10 mouse cellular contexts compared by ENCODE assay signal in the genomic region with DNA sequence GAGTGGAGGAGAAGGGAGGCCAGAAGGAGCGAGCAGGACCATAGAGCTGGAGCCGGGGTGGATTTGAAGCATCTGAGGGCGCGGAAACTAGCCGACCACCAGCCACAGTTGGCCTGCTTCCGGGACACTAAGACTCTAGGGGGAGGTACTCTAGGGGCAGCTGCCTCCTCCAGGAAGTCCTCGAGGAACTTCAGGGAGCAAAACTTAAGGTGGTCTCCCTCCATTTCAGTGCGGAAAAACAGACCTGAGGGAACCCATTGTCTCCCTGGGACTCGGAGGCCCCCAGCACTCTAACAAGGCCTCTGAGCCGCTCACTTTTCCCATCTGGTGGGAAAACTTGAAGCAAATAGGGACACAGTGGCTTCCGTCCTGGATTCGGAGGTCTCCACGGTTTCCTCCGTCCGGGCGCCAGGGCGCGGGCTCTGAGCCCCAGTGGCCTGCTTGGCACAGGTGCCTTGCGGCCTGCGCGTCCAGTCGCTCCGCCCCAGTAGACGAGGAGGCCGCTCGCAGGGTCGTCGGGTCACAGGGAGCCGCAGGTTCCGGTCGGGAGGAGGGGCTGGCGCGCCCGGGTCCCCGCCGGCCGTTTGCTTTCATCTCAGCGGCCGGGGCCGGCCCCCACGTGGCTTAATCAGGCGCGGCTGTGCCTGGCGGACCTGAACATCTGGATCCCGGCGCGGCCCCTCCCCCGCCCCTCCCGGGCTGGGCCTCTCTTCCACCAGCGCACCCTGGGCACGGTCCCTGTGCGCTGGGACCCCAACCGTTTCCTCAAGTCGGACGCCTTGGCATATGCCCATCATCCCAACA. TPM values are rescaled to one million over a fixed set of nuclear protein-coding genes. Genes with fewer than 3 reads are reported as not detected.
DNase-seq lines count a peak whose midpoint lies in the region; ATAC-seq and TF ChIP-seq lines count a peak whose summit lies in the region.
"Had no signal": no experiment of that assay in that cellular context is flagged by ENCODE, and none has a peak within 500 bp of the region (broad histone marks: within the 10 kb centered on the region; RNA-seq: fewer than 3 reads in every experiment).

No protein-coding gene starts in this region.

- H3K4me3 ChIP-seq in heart, adult 2 months, result peak overlapping the region; percentile 47
- peak overlapping the region; percentile 39 for H3K4me3 ChIP-seq in liver, postnatal 0 days (ENCODE audit: low read depth, low read length)
- H3K4me3 ChIP-seq in neural tube, embryonic 14.5 days (ENCODE audit: low read depth, low read length), result peak overlapping the region; percentile 9; the same call in 1 of the 2 replicates

- 6% methylated on average over 55 of the region's 55 CpGs for WGBS in heart, adult 2 months
- 2% methylated on average over 47 of the region's 55 CpGs for WGBS in liver, postnatal 0 days (ENCODE audit: insufficient replicate concordance)
- 2% methylated on average over 55 of the region's 55 CpGs for WGBS in neural tube, embryonic 14.5 days

- peak overlapping the region; percentile 23; the same call in 1 of the 2 replicates for H3K9ac ChIP-seq in heart, adult 2 months (ENCODE audit: low read depth, low read length)
- no peak overlapping the region for H3K9ac ChIP-seq in liver, postnatal 0 days (replicated peaks)
- no peak overlapping the region for H3K9ac ChIP-seq in neural tube, embryonic 14.5 days (replicated peaks; ENCODE audit: low read depth, low read length)

- peak overlapping the region; percentile 67 for H3K4me2 ChIP-seq in liver, postnatal 0 days (ENCODE audit: low read depth, low read length)
- peak overlapping the region; percentile 75 for H3K4me2 ChIP-seq in neural tube, embryonic 14.5 days (ENCODE audit: low read depth, low read length)

- H3K27ac ChIP-seq in heart, adult 2 months, result no peak overlapping the region
- no peak overlapping the region for H3K27ac ChIP-seq in liver, postnatal 0 days (ENCODE audit: low read depth)
- no peak overlapping the region for H3K27ac ChIP-seq in neural tube, embryonic 14.5 days (ENCODE audit: low read depth, low read length)

- no peak for TF ChIP-seq EP300 in heart, adult 2 months (IDR thresholded peaks at IDR 0.05; ENCODE audit: insufficient read depth, low read depth, low read length)
- TF ChIP-seq EP300 in liver, postnatal 0 days (IDR thresholded peaks at IDR 0.05; ENCODE audit: low read depth), result no peak

- ATAC-seq in liver, postnatal 0 days, result peak; percentile 39
- no peak for ATAC-seq in neural tube, embryonic 14.5 days (ENCODE audit: low read depth)
- ATAC-seq: Patski had no signal

- peaks cover 6% of the 10 kb centered on the region for H3K4me1 ChIP-seq in heart, adult 2 months (ENCODE audit: control insufficient read depth, insufficient read depth, low read length)
- H3K4me1 ChIP-seq in liver, postnatal 0 days (ENCODE audit: insufficient read depth), result peaks cover 23% of the 10 kb centered on the region
- H3K4me1 ChIP-seq in neural tube, embryonic 14.5 days (ENCODE audit: control insufficient read depth, insufficient read depth, low read length), result peaks cover 29% of the 10 kb centered on the region

- H3K79me2 ChIP-seq in heart, adult 2 months (replicated peaks; ENCODE audit: control insufficient read depth, insufficient read depth, low read length), result no peaks in the 10 kb centered on the region

- no peaks in the 10 kb centered on the region for H3K36me3 ChIP-seq in heart, adult 2 months (ENCODE audit: control insufficient read depth, insufficient read depth, low read length)
- no peaks in the 10 kb centered on the region for H3K36me3 ChIP-seq in liver, postnatal 0 days (replicated peaks; ENCODE audit: insufficient read depth, low read length)
- peaks cover 5% of the 10 kb centered on the region; the same call in 1 of the 2 replicates for H3K36me3 ChIP-seq in neural tube, embryonic 14.5 days (ENCODE audit: control insufficient read depth, insufficient read depth, low read length)

- TF ChIP-seq CTCF in heart, adult 2 months (IDR thresholded peaks at IDR 0.05), result no peak
- no peak for TF ChIP-seq CTCF in liver, postnatal 0 days (IDR thresholded peaks at IDR 0.05; ENCODE audit: low read depth)

- DNase-seq in heart, adult 2 months, result no peak
- DNase-seq in heart, postnatal 10 days, result no peak
- peak; percentile 76 for DNase-seq in embryo, embryonic 10.5 days (ENCODE audit: low spot score)
- DNase-seq in induced T-regulatory cell, adult 2 months (ENCODE audit: low read depth), result peak; percentile 47
- no peak for DNase-seq in liver, postnatal 0 days
- no peak for DNase-seq in gastrocnemius, postnatal 14 days
- no peak for DNase-seq in frontal cortex, postnatal 14 days (ENCODE audit: low spot score in 2 of 2)

- peaks cover 25% of the 10 kb centered on the region for H3K27me3 ChIP-seq in heart, adult 2 months (ENCODE audit: control insufficient read depth, insufficient read depth, low read length)
- H3K27me3 ChIP-seq in liver, postnatal 0 days (ENCODE audit: insufficient read depth, low read length), result peaks cover 96% of the 10 kb centered on the region
- peaks cover 63% of the 10 kb centered on the region for H3K27me3 ChIP-seq in neural tube, embryonic 14.5 days (ENCODE audit: control insufficient read depth, insufficient read depth, low read length)
- H3K27me3 ChIP-seq: Patski had no signal

- no peak for TF ChIP-seq POLR2A in heart, adult 2 months (IDR thresholded peaks at IDR 0.05; ENCODE audit: insufficient read depth, low read depth, low read length)

- no peaks in the 10 kb centered on the region for H3K9me3 ChIP-seq in liver, postnatal 0 days (ENCODE audit: low read length)
- H3K9me3 ChIP-seq in neural tube, embryonic 14.5 days (ENCODE audit: control insufficient read depth, low read length), result no peaks in the 10 kb centered on the region

- intact Hi-C loops in heart, adult 2 months (cut with DNase I), result no loop called here
- intact Hi-C loops in heart, postnatal 10 days (cut with DNase I), result no loop called here
- intact Hi-C loops in gastrocnemius, postnatal 14 days (cut with DNase I; ENCODE audit: low total_unique reads), result no loop called here

RNA-seq across cellular contexts. Expression of a gene that starts 1.0 kb away (rescaled TPM):
- not detected for total RNA-seq in heart, adult 2 months (2021)
- 0.21 and 0.53 TPM in 2 replicates for polyA plus RNA-seq in heart, adult 2 months (2012; rRNA removed)
- total RNA-seq in heart, postnatal 10 days (2021), result not detected
- not detected in 2 replicates for polyA plus RNA-seq in liver, postnatal 0 days (2015; fragmentation: Nextera tagmentation; extraction: Ambion mirVana)
- 144 and 200 TPM in 2 replicates for polyA plus RNA-seq in neural tube, embryonic 14.5 days (2014; fragmentation: Nextera tagmentation; extraction: Ambion mirVana)
- not detected for total RNA-seq in gastrocnemius, postnatal 14 days (2021)

RNA-seq across cellular contexts. Expression of a gene that starts 4.8 kb away (rescaled TPM):
- total RNA-seq in heart, adult 2 months (2021), result under 1 TPM; 0.68 to 0.89 TPM
- 0.38 and 2.3 TPM in 2 replicates for polyA plus RNA-seq in heart, adult 2 months (2012; rRNA removed)
- under 1 TPM; 0.38 to 0.72 TPM for total RNA-seq in heart, postnatal 10 days (2021)
- 0.07 and 0.38 TPM in 2 replicates for polyA plus RNA-seq in liver, postnatal 0 days (2015; fragmentation: Nextera tagmentation; extraction: Ambion mirVana)
- 5.3 and 10.0 TPM in 2 replicates for polyA plus RNA-seq in neural tube, embryonic 14.5 days (2014; fragmentation: Nextera tagmentation; extraction: Ambion mirVana)
- 1 to 10 TPM; 1.5 to 1.9 TPM for total RNA-seq in gastrocnemius, postnatal 14 days (2021)
- total RNA-seq: hematopoietic stem cell, adult 5-6 weeks had no signal

RNA-seq across cellular contexts. Expression of a gene that starts 11.4 kb away (rescaled TPM):
- 1 to 10 TPM; 8.1 to 8.6 TPM for total RNA-seq in heart, adult 2 months (2021)
- polyA plus RNA-seq in heart, adult 2 months (2012; rRNA removed), result 18.8 and 21.2 TPM in 2 replicates
- total RNA-seq in heart, postnatal 10 days (2021), result 1 to 10 TPM; 8.4 to 8.9 TPM
- 4.2 and 5.4 TPM in 2 replicates for polyA plus RNA-seq in liver, postnatal 0 days (2015; fragmentation: Nextera tagmentation; extraction: Ambion mirVana)
- polyA plus RNA-seq in neural tube, embryonic 14.5 days (2014; fragmentation: Nextera tagmentation; extraction: Ambion mirVana), result 29.4 and 30.1 TPM in 2 replicates
- 1 to 10 TPM; 5.4 TPM for total RNA-seq in gastrocnemius, postnatal 14 days (2021)

RNA-seq across cellular contexts. Expression of a gene that starts 18.4 kb away (rescaled TPM):
- total RNA-seq in heart, adult 2 months (2021), result 100 to 1,000 TPM; 111 to 118 TPM
- polyA plus RNA-seq in heart, adult 2 months (2012; rRNA removed), result 129 and 145 TPM in 2 replicates
- 100 to 1,000 TPM; 108 to 114 TPM for total RNA-seq in heart, postnatal 10 days (2021)
- 49.3 and 52.3 TPM in 2 replicates for polyA plus RNA-seq in liver, postnatal 0 days (2015; fragmentation: Nextera tagmentation; extraction: Ambion mirVana)
- 152 and 172 TPM in 2 replicates for polyA plus RNA-seq in neural tube, embryonic 14.5 days (2014; fragmentation: Nextera tagmentation; extraction: Ambion mirVana)
- total RNA-seq in gastrocnemius, postnatal 14 days (2021), result 100 to 1,000 TPM; 118 to 122 TPM

RNA-seq across cellular contexts. Expression of a gene that starts 22.4 kb away (rescaled TPM):
- total RNA-seq in heart, adult 2 months (2021), result 1,000 to 10,000 TPM; 1,480 to 1,595 TPM
- 439 and 626 TPM in 2 replicates for polyA plus RNA-seq in heart, adult 2 months (2012; rRNA removed)
- 1,000 to 10,000 TPM; 1,604 to 1,683 TPM for total RNA-seq in heart, postnatal 10 days (2021)
- polyA plus RNA-seq in liver, postnatal 0 days (2015; fragmentation: Nextera tagmentation; extraction: Ambion mirVana), result 627 and 684 TPM in 2 replicates
- polyA plus RNA-seq in neural tube, embryonic 14.5 days (2014; fragmentation: Nextera tagmentation; extraction: Ambion mirVana), result 734 and 750 TPM in 2 replicates
- total RNA-seq in gastrocnemius, postnatal 14 days (2021), result 1,000 to 10,000 TPM; 1,030 to 1,066 TPM

Comparison
In these comparisons a context has a peak if more than half of its experiments do, and no peak if none do; other contexts are left out.
1. DNase-seq: peak in embryo, embryonic 10.5 days (single experiment) and induced T-regulatory cell, adult 2 months (single experiment); none in heart, adult 2 months (0 of 2), heart, postnatal 10 days (0 of 2), liver, postnatal 0 days (single experiment), gastrocnemius, postnatal 14 days (single experiment) and frontal cortex, postnatal 14 days (0 of 2).
2. Peak in every context shown above with its lines, with median percentiles within 50 percentile points of each other: H3K4me3 ChIP-seq.